Mouse (Mus musculus) heart, embryonic 10.5 days (tissue): Measurements from ENCODE around the gene Cdk9. TPM values are rescaled to one million over a fixed set of nuclear protein-coding genes. Genes with fewer than 3 reads are reported as not detected.

Experiments
- DNase-seq: peaks from one replicate; pipeline ENCODE4 v3.0.0-alpha.2; 2017; ENCODE audit warnings: low spot score
- H3K27ac ChIP-seq: fragments of 300-500 bp; sonication (generic); 2 replicates; pipeline ENCODE4 v1.5.1; 2016; ENCODE audit warnings: mild to moderate bottlenecking
- H3K27me3 ChIP-seq: fragments of 300-500 bp; sonication (generic); 2 replicates; pipeline ENCODE4 v1.6.1; 2016; ENCODE audit warnings: mild to moderate bottlenecking; ENCODE audit not compliant: poor library complexity, insufficient read depth, severe bottlenecking
- H3K36me3 ChIP-seq: fragments of 300-500 bp; sonication (generic); 2 replicates; pipeline ENCODE4 v1.6.1; 2016; ENCODE audit warnings: mild to moderate bottlenecking, moderate library complexity
- H3K4me1 ChIP-seq: fragments of 300-500 bp; sonication (generic); 2 replicates; pipeline ENCODE4 v1.6.1; 2016; ENCODE audit warnings: mild to moderate bottlenecking
- H3K4me3 ChIP-seq: fragments of 300-500 bp; sonication (generic); 2 replicates; pipeline ENCODE4 v1.5.1; 2016; ENCODE audit warnings: mild to moderate bottlenecking, moderate library complexity
- H3K9me3 ChIP-seq: fragments of 300-500 bp; sonication (generic); 2 replicates; pipeline ENCODE4 v1.6.1; 2016; ENCODE audit warnings: mild to moderate bottlenecking, moderate library complexity
- WGBS: fragments of 180-500 bp; shearing (Covaris S2); methylation state at CpG from one replicate; pipeline ENCODE4 v1.1.7; 2016; 5-methylcytosine and 5-hydroxymethylcytosine counted together
- polyA plus RNA-seq: library from polyadenylated mRNA; unstranded; fragments of >200 nt; fragmentation: Nextera tagmentation; extraction: Ambion mirVana; gene quantifications from 2 replicates; pipeline ENCODE4 v1.2.1, GENCODE M21; 2016

Gene Cdk9
- polyA plus RNA-seq, 1 experiment from 2014 or later: 115 TPM

GRCm38 (mm10) chr2:32693823-32694411, 19.0 kb downstream of the Cdk9 start:
- Histone ChIP-seq H3K9me3 (no peaks in the 10 kb centered on the region), H3K27ac (peak overlapping the region; percentile 95), H3K27me3 (no peaks in the 10 kb centered on the region), H3K4me3 (peak overlapping the region; percentile 89), H3K36me3 (peaks cover 16% of the 10 kb centered on the region; the same call in 1 of the 2 replicates), H3K4me1 (peaks cover 40% of the 10 kb centered on the region)
- DNase-seq: peak; percentile 99
- under 1% methylated on average over 51 of the region's 51 CpGs for WGBS

- 22% methylated on average over 7 of the region's 7 CpGs for WGBS
- Histone ChIP-seq H3K4me3 (peak overlapping the region; percentile 89), H3K36me3 (peaks cover 16% of the 10 kb centered on the region; the same call in 1 of the 2 replicates), H3K9me3 (no peaks in the 10 kb centered on the region), H3K27ac (peak overlapping the region; percentile 95; the same call in 1 of the 2 replicates), H3K4me1 (peaks cover 40% of the 10 kb centered on the region), H3K27me3 (no peaks in the 10 kb centered on the region)
- no peak for DNase-seq
These were observed 19.6 kb downstream of the Cdk9 start for GRCm38 (mm10) chr2:32693282-32693681.

- Histone ChIP-seq H3K9me3 (no peaks in the 10 kb centered on the region), H3K4me1 (peaks cover 40% of the 10 kb centered on the region), H3K36me3 (peaks cover 24% of the 10 kb centered on the region), H3K27me3 (no peaks in the 10 kb centered on the region), H3K27ac (no peak overlapping the region), H3K4me3 (peak overlapping the region; percentile 89; the same call in 1 of the 2 replicates)
- DNase-seq: no peak
- 94% methylated on average over 14 of the region's 14 CpGs for WGBS
These were observed 20.4 kb downstream of the Cdk9 start for GRCm38 (mm10) chr2:32692496-32692895.

DNA sequence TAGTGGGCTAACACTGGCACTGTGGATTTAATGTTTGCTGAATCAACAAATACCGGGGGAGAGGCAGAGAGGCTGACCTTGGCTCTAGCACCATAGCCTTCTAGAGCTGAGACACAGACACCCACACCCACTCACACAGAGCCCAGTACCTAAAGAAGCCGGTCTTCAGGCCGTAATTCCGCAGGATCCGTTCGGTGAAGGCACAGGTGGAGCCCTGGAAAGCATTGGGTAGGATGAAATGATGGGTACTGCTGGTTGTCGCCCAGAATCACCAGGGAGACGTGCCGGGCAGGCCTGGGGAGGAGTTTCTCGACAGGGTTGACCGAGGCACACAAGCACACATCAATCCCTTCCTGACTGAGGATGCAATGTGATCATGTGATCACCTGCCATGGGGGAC, 21.8 kb downstream of the Cdk9 start:
- no peak for DNase-seq
- 88% methylated on average over 11 of the region's 11 CpGs for whole genome bisulfite sequencing
- Histone ChIP-seq H3K36me3 (peaks cover 39% of the 10 kb centered on the region), H3K27ac (no peak overlapping the region), H3K9me3 (no peaks in the 10 kb centered on the region), H3K27me3 (no peaks in the 10 kb centered on the region), H3K4me1 (peaks cover 46% of the 10 kb centered on the region), H3K4me3 (no peak overlapping the region)

DNA sequence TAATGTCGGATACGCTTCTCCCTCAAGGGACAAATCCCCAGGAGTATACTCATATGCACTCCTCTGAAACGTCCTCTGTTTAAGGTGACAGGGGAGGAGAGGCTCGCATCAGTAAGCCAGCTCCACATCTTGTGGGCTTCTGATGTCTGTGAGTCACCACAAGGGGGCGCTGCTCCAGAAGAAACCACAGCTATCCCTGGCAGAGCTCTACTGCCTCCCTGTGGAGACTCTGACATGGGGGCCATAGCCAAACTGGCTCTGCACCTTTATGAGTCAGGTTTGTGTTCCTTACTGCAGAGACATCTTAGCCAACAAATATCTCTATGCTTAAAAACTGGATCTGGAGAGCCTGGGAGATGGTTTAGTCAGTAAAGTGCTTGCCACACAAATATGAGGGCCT, 23.5 kb downstream of the Cdk9 start:
- Histone ChIP-seq H3K4me1 (peaks cover 46% of the 10 kb centered on the region), H3K9me3 (no peaks in the 10 kb centered on the region), H3K27ac (peak overlapping the region; percentile 44; the same call in 1 of the 2 replicates), H3K4me3 (no peak overlapping the region), H3K36me3 (peaks cover 55% of the 10 kb centered on the region), H3K27me3 (no peaks in the 10 kb centered on the region)
- DNase-seq: peak; percentile 94
- 20% methylated on average over 5 of the region's 5 CpGs for WGBS

DNA sequence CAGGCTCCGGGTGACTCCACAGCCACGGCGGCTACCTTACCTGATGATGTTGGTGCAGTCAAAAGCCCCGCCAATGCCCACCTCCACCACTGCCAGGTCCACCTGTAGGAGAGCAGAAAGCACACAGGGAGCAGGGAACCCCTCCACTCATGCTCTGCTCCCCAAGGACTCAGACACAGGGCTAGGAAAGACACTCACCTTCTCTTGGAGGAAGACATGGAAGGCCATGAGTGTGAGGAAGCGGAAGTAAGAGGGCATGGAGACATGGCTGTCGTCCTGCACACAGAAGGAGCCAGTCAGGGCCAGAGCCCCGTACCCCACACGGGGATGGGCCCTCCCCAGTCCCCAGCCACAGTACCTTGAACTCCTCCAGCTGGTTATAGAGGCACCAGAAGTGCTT, 25.3 kb downstream of the Cdk9 start:
- Histone ChIP-seq H3K27me3 (no peaks in the 10 kb centered on the region), H3K36me3 (peaks cover 72% of the 10 kb centered on the region), H3K4me1 (peaks cover 33% of the 10 kb centered on the region), H3K4me3 (no peak overlapping the region), H3K9me3 (no peaks in the 10 kb centered on the region), H3K27ac (no peak overlapping the region)
- no peak for DNase-seq
- 96% methylated on average over 8 of the region's 8 CpGs for WGBS

GRCm38 (mm10) chr2:32686640-32687039, 26.2 kb downstream of the Cdk9 start:
- Histone ChIP-seq H3K36me3 (peaks cover 74% of the 10 kb centered on the region), H3K4me3 (no peak overlapping the region), H3K27ac (0 out of 2 replicates have a peak overlapping the region, but pooled peaks have one; percentile 13), H3K9me3 (no peaks in the 10 kb centered on the region), H3K4me1 (peaks cover 30% of the 10 kb centered on the region), H3K27me3 (no peaks in the 10 kb centered on the region)
- no peak for DNase-seq
- WGBS: 96% methylated on average over 6 of the region's 6 CpGs

DNA sequence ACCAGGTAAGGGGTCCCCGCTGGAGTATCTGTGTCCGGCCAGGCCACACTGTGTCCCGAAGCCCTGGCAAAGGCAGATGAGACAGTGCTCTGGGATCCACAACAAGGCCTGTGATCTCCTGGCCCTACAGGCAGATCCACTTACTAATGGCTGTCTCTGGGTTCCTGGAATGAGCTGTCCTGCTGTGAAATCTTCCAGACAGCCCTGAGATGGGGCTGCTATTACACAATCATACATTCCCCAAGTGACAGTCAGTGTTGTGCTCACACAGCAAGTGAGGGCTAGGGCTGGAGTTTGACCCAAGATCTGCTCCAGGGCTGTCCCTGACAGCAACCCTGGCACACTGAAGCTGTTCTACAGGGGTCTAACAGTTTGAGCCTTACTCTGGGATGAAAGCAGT, 27.1 kb downstream of the Cdk9 start:
- Histone ChIP-seq H3K4me1 (peaks cover 30% of the 10 kb centered on the region), H3K9me3 (no peaks in the 10 kb centered on the region)

DNA sequence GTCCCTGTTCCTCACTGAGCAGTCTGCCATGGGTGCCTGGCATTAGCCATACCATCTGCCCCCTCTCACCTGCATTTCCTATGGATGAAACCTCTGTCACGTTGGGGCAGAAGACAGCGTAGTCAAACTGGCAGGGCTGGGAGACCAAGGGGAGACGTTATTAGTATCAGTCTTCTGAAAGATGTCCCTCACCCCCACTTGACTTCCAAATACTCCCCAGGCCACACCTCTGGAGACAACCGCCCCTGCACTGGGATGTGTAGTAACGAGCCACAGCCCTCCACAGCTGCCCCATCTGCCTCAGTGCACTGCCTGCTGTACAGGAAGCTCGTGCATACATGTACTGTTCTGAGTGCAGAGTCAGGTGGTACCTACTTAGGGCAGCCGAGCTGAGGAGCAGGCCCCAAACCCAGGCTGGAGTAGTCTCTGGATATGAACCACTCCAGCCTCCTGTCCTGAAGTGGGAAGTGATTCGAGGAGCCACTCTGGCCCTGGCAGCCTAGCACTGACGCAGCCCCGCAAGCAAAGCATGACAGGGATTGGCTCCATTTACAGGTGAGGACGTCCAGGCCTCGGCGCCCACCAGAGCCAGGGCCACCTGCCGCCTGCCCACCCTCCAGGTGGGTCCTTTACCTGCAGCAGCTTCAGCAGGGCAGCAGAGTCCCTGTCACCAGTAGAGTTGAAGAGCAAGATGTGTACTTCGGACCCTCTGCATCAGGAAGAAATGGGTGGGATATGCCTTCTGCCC, 28.0 kb downstream of the Cdk9 start:
- Histone ChIP-seq H3K4me3 (no peak overlapping the region), H3K27me3 (no peaks in the 10 kb centered on the region), H3K36me3 (peaks cover 79% of the 10 kb centered on the region), H3K4me1 (peaks cover 31% of the 10 kb centered on the region), H3K9me3 (no peaks in the 10 kb centered on the region), H3K27ac (no peak overlapping the region)
- WGBS: 84% methylated on average over 15 of the region's 15 CpGs
- DNase-seq: no peak

More for the DNA sequence above, 27.1 kb downstream of the Cdk9 start:
- Histone ChIP-seq H3K27me3 (no peaks in the 10 kb centered on the region), H3K4me3 (no peak overlapping the region), H3K27ac (no peak overlapping the region), H3K36me3 (peaks cover 74% of the 10 kb centered on the region)
- WGBS: 83% methylated on average over 3 of the region's 3 CpGs
- no peak for DNase-seq

GRCm38 (mm10) chr2:32683701-32684100, 29.2 kb downstream of the Cdk9 start:
- Histone ChIP-seq H3K27me3 (no peaks in the 10 kb centered on the region), H3K4me3 (no peak overlapping the region), H3K27ac (no peak overlapping the region), H3K4me1 (peaks cover 32% of the 10 kb centered on the region), H3K9me3 (no peaks in the 10 kb centered on the region), H3K36me3 (peaks cover 79% of the 10 kb centered on the region)
- WGBS: 92% methylated on average over 10 of the region's 10 CpGs
- no peak for DNase-seq

DNA sequence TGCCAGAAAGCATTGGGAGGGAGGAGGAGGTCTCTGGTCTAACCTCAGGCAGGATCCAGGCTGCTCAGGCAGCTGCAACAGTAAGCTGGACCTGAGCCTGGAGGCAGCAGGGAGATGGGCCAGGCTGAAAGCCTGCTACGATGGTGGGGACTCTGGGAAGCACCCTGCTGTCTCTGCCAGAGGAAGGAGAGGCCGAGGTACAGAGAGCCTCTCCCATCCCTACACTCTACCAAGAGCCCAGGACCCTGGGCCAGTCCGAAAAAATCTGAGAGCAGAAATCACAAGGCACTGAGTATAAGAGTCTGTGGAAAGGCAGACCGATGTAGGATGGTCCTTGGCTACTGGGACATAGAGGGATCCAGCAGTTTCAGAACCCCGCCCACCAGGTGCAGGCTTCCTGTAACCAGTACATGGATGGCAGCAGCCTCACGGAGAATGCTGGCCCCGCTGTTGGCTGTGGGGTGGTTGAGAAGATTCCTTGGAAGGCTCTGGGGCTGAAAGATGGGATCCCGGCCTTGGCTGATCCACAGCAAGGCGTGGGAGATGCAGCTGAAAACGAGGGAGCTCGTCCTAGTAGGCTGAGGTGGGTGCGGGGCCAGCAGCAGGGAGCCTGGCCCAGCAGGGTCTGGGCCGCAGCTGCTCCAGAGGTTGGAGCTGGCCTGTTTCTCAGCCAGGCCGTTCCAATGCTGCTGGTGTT, 30.0 kb downstream of the Cdk9 start:
- peaks cover 34% of the 10 kb centered on the region for H3K4me1 ChIP-seq
- no peaks in the 10 kb centered on the region for H3K27me3 ChIP-seq
- no peaks in the 10 kb centered on the region for H3K9me3 ChIP-seq
- peak overlapping the region; percentile 5; the same call in 1 of the 2 replicates for H3K27ac ChIP-seq
- DNase-seq: no peak
- H3K36me3 ChIP-seq: peaks cover 78% of the 10 kb centered on the region
- 82% methylated on average over 14 of the region's 14 CpGs for WGBS
- H3K4me3 ChIP-seq: no peak overlapping the region

DNA sequence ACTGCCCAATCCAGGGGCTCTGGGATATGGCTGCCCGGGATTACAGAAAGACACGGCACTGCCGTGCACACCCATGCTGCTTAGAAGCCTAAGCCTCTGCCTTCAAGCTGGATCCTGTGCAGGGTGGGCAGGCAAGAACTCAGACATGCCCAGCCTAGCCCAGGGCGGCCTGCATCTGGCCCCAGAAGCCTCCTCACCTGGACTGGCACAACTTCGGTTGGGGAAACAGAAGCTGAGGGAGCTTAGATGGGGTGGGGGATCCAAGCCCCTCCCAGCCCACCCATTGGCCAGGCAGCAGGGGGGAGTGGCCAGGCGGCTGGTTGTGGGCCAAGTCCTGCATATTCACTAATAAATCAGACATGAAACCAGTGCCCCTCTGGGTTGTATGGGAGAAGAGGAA, 31.1 kb downstream of the Cdk9 start:
- peak overlapping the region; percentile 80 for H3K27ac ChIP-seq
- peaks cover 75% of the 10 kb centered on the region for H3K36me3 ChIP-seq
- no peak overlapping the region for H3K4me3 ChIP-seq
- DNase-seq: no peak
- H3K9me3 ChIP-seq: no peaks in the 10 kb centered on the region
- peaks cover 33% of the 10 kb centered on the region for H3K4me1 ChIP-seq
- H3K27me3 ChIP-seq: no peaks in the 10 kb centered on the region
- WGBS: 70% methylated on average over 6 of the region's 6 CpGs
